Mouse (Mus musculus): ENCODE results near the gene Hist2h2aa1. TPM values are rescaled to one million over a fixed set of nuclear protein-coding genes. Genes with fewer than 3 reads are reported as not detected.
"Not testable (repeated sequence)": the region's sequence is repeated elsewhere in the genome, so short reads cannot be mapped to it uniquely, and the experiment has no call there.

The Hist2h2aa1 gene
- polyA plus RNA-seq, 1 experiment from 2014 or later, result 24.8 TPM

GRCm38 (mm10) chr3:96246018-96246417 lies 721 bp downstream of the Hist2h2aa1 start:
- H3K9me3 ChIP-seq; H3K27me3 ChIP-seq; H3K9ac ChIP-seq; ATAC-seq (ENCODE audit: insufficient number of reproducible peaks, low FRiP score, low TSS enrichment, low read depth); H3K36me3 ChIP-seq: not testable (repeated sequence)
- H3K4me2 ChIP-seq, result 0 out of 2 replicates have a peak overlapping the region, but pooled peaks have one; percentile 31
- peaks cover 19% of the 10 kb centered on the region for H3K4me1 ChIP-seq
- under 1% methylated on average over 10 of the region's 21 CpGs for WGBS
- peak overlapping the region; percentile 34 for H3K4me3 ChIP-seq
- H3K27ac ChIP-seq, result peak overlapping the region; percentile 75

- WGBS, result 0% methylated on average over 3 of the region's 47 CpGs
- H3K4me1 ChIP-seq, result peaks cover 19% of the 10 kb centered on the region
- not testable (repeated sequence) for H3K36me3 ChIP-seq, H3K9me3 ChIP-seq, H3K27me3 ChIP-seq
- H3K27ac ChIP-seq, result peak within 1 kb of the TSS; percentile 75
- H3K4me2 ChIP-seq, result peak within 1 kb of the TSS; percentile 37
- peak within 1 kb of the TSS; percentile 29; the same call in 1 of the 2 replicates for H3K9ac ChIP-seq
- H3K4me3 ChIP-seq, result peak within 1 kb of the TSS; percentile 38
- ATAC-seq (ENCODE audit: insufficient number of reproducible peaks, low FRiP score, low TSS enrichment, low read depth), result peak; percentile 91
Observed at GRCm38 (mm10) chr3:96246427-96246856, 1.1 kb downstream of the Hist2h2aa1 start, which contains the start of gene Hist2h3c1. Hist2h3c1 (plus strand) TSS chr3:96246685.

- no peaks in the 10 kb centered on the region for H3K9me3 ChIP-seq
- H3K4me2 ChIP-seq, result peak overlapping the region; percentile 37
- H3K4me3 ChIP-seq, result peak overlapping the region; percentile 38
- H3K36me3 ChIP-seq, result no peaks in the 10 kb centered on the region
- 4% methylated on average over 11 of the region's 11 CpGs for WGBS
- no peak for ATAC-seq (ENCODE audit: insufficient number of reproducible peaks, low FRiP score, low TSS enrichment, low read depth)
- no peaks in the 10 kb centered on the region for H3K27me3 ChIP-seq
- peaks cover 19% of the 10 kb centered on the region for H3K4me1 ChIP-seq
- peak overlapping the region; percentile 29; the same call in 1 of the 2 replicates for H3K9ac ChIP-seq
- H3K27ac ChIP-seq, result peak overlapping the region; percentile 22; the same call in 1 of the 2 replicates
Observed at GRCm38 (mm10) chr3:96247356-96248140, 2.3 kb downstream of the Hist2h2aa1 start.

- Histone ChIP-seq H3K4me3 (peak overlapping the region; percentile 38), H3K4me1 (peaks cover 19% of the 10 kb centered on the region), H3K36me3 (no peaks in the 10 kb centered on the region), H3K9ac (no peak overlapping the region), H3K27me3 (no peaks in the 10 kb centered on the region), H3K27ac (no peak overlapping the region), H3K9me3 (no peaks in the 10 kb centered on the region), H3K4me2 (peak overlapping the region; percentile 37)
- 33% methylated on average over 6 of the region's 6 CpGs for WGBS
- ATAC-seq (ENCODE audit: insufficient number of reproducible peaks, low FRiP score, low TSS enrichment, low read depth), result no peak
Observed at GRCm38 (mm10) chr3:96248141-96249033, 3.1 kb downstream of the Hist2h2aa1 start.

- Histone ChIP-seq H3K4me2 (no peak overlapping the region), H3K27ac (no peak overlapping the region), H3K27me3 (no peaks in the 10 kb centered on the region), H3K36me3 (no peaks in the 10 kb centered on the region), H3K9me3 (no peaks in the 10 kb centered on the region), H3K4me1 (peaks cover 16% of the 10 kb centered on the region), H3K9ac (no peak overlapping the region), H3K4me3 (no peak overlapping the region)
- WGBS, result 58% methylated on average over 4 of the region's 4 CpGs
- ATAC-seq (ENCODE audit: insufficient number of reproducible peaks, low FRiP score, low TSS enrichment, low read depth), result no peak
Observed at GRCm38 (mm10) chr3:96249034-96249345, 3.7 kb downstream of the Hist2h2aa1 start.

- ATAC-seq (ENCODE audit: insufficient number of reproducible peaks, low FRiP score, low TSS enrichment, low read depth), result no peak
- 20% methylated on average over 3 of the region's 3 CpGs for WGBS
- no peak overlapping the region for H3K4me2 ChIP-seq
Observed at GRCm38 (mm10) chr3:96250890-96251289, 5.6 kb downstream of the Hist2h2aa1 start.

GRCm38 (mm10) chr3:96251787-96252186 lies 6.5 kb downstream of the Hist2h2aa1 start:
- Histone ChIP-seq H3K36me3 (no peaks in the 10 kb centered on the region), H3K9me3 (no peaks in the 10 kb centered on the region), H3K27me3 (no peaks in the 10 kb centered on the region), H3K4me2 (no peak overlapping the region), H3K4me3 (no peak overlapping the region), H3K4me1 (peaks cover 13% of the 10 kb centered on the region), H3K9ac (no peak overlapping the region), H3K27ac (no peak overlapping the region)
- no peak for ATAC-seq (ENCODE audit: insufficient number of reproducible peaks, low FRiP score, low TSS enrichment, low read depth)
- WGBS, result 69% methylated on average over 3 of the region's 3 CpGs

More at GRCm38 (mm10) chr3:96250890-96251289, 5.6 kb downstream of the Hist2h2aa1 start:
- Histone ChIP-seq H3K9ac (no peak overlapping the region), H3K4me3 (no peak overlapping the region), H3K4me1 (peaks cover 12% of the 10 kb centered on the region), H3K36me3 (no peaks in the 10 kb centered on the region), H3K9me3 (no peaks in the 10 kb centered on the region), H3K27me3 (no peaks in the 10 kb centered on the region), H3K27ac (no peak overlapping the region)

- Histone ChIP-seq H3K9ac (no peak overlapping the region), H3K4me2 (no peak overlapping the region), H3K27ac (no peak overlapping the region), H3K4me3 (no peak overlapping the region), H3K36me3 (no peaks in the 10 kb centered on the region), H3K4me1 (peaks cover 4% of the 10 kb centered on the region; the same call in 1 of the 2 replicates), H3K27me3 (no peaks in the 10 kb centered on the region), H3K9me3 (no peaks in the 10 kb centered on the region)
- WGBS, result 27% methylated on average over 10 of the region's 10 CpGs
- ATAC-seq (ENCODE audit: insufficient number of reproducible peaks, low FRiP score, low TSS enrichment, low read depth), result no peak
Observed at GRCm38 (mm10) chr3:96254683-96255355, 9.5 kb downstream of the Hist2h2aa1 start.

- WGBS, result 60% methylated on average over 5 of the region's 5 CpGs
- H3K4me2 ChIP-seq, result no peak overlapping the region
- ATAC-seq (ENCODE audit: insufficient number of reproducible peaks, low FRiP score, low TSS enrichment, low read depth), result no peak
- no peak overlapping the region for H3K9ac ChIP-seq
- no peaks in the 10 kb centered on the region for H3K36me3 ChIP-seq
- H3K4me1 ChIP-seq, result peaks cover 4% of the 10 kb centered on the region; the same call in 1 of the 2 replicates
- no peak overlapping the region for H3K27ac ChIP-seq
- no peaks in the 10 kb centered on the region for H3K9me3 ChIP-seq
- no peak overlapping the region for H3K4me3 ChIP-seq
- H3K27me3 ChIP-seq, result no peaks in the 10 kb centered on the region
Observed at GRCm38 (mm10) chr3:96255926-96256593, 10.8 kb downstream of the Hist2h2aa1 start.

GRCm38 (mm10) chr3:96257190-96257589 lies 11.9 kb downstream of the Hist2h2aa1 start:
- peaks cover 11% of the 10 kb centered on the region for H3K4me1 ChIP-seq
- no peak overlapping the region for H3K4me3 ChIP-seq
- no peaks in the 10 kb centered on the region for H3K36me3 ChIP-seq
- 48% methylated on average over 3 of the region's 3 CpGs for WGBS
- H3K4me2 ChIP-seq, result no peak overlapping the region
- no peaks in the 10 kb centered on the region for H3K9me3 ChIP-seq
- no peak overlapping the region for H3K9ac ChIP-seq
- no peak for ATAC-seq (ENCODE audit: insufficient number of reproducible peaks, low FRiP score, low TSS enrichment, low read depth)
- H3K27ac ChIP-seq, result 0 out of 2 replicates have a peak overlapping the region, but pooled peaks have one; percentile 3
- H3K27me3 ChIP-seq, result no peaks in the 10 kb centered on the region

GRCm38 (mm10) chr3:96260220-96260619 lies 14.9 kb downstream of the Hist2h2aa1 start:
- Histone ChIP-seq H3K36me3 (no peaks in the 10 kb centered on the region), H3K27ac (no peak overlapping the region), H3K27me3 (no peaks in the 10 kb centered on the region), H3K4me3 (no peak overlapping the region), H3K9ac (no peak overlapping the region), H3K9me3 (no peaks in the 10 kb centered on the region), H3K4me2 (no peak overlapping the region), H3K4me1 (peaks cover 25% of the 10 kb centered on the region)
- 86% methylated on average over 5 of the region's 5 CpGs for WGBS
- no peak for ATAC-seq (ENCODE audit: insufficient number of reproducible peaks, low FRiP score, low TSS enrichment, low read depth)

Measured in limb, embryonic 15.5 days (tissue).